Mouse (Mus musculus) kidney, adult 2 months (tissue): ENCODE results near the gene Gad1. TPM values are rescaled to one million over a fixed set of nuclear protein-coding genes. Genes with fewer than 3 reads are reported as not detected.

Experiments
- DNase-seq: peaks from one replicate; pipeline ENCODE4 v3.0.0; 2021
- H3K27ac ChIP-seq: fragments of 200-500 bp; 2 replicates; pipeline ENCODE4 v1.5.1; 2012; ENCODE audit warnings: low read depth, low read length, control low read depth, inconsistent platforms; ENCODE audit not compliant: insufficient read depth
- H3K27me3 ChIP-seq: fragments of 200-500 bp; replicated peaks from 2 replicates; pipeline ENCODE4 v1.6.1; 2012; ENCODE audit warnings: mild to moderate bottlenecking, moderate library complexity, low read length, inconsistent platforms; ENCODE audit not compliant: control insufficient read depth, insufficient read depth
- H3K36me3 ChIP-seq: fragments of 200-500 bp; 2 replicates; pipeline ENCODE4 v1.6.1; 2012; ENCODE audit warnings: mild to moderate bottlenecking, moderate library complexity, low read length, inconsistent platforms; ENCODE audit not compliant: control insufficient read depth, insufficient read depth
- H3K4me1 ChIP-seq: fragments of 200-500 bp; 2 replicates; pipeline ENCODE4 v1.6.1; 2011; ENCODE audit warnings: low read length; ENCODE audit not compliant: control insufficient read depth, insufficient read depth
- H3K4me3 ChIP-seq: fragments of 200-500 bp; 2 replicates; pipeline ENCODE4 v1.5.1; 2011; ENCODE audit warnings: mild to moderate bottlenecking, low read depth, low read length, control low read depth; ENCODE audit not compliant: insufficient read depth
- CTCF ChIP-seq: fragments of 200-500 bp; conservative IDR thresholded peaks from 2 replicates; pipeline ENCODE4 v1.5.1; 2011; ENCODE audit warnings: low read depth, mild to moderate bottlenecking, control low read depth, low read length, moderate library complexity, mixed read lengths; ENCODE audit not compliant: insufficient read depth, insufficient read length
- POLR2A ChIP-seq: fragments of 200-500 bp; IDR thresholded peaks from one replicate; pipeline ENCODE4 v1.6.1; 2011; ENCODE audit warnings: low read depth, low read length, control low read depth
- WGBS: fragments of 180-500 bp; shearing (Covaris S2); methylation state at CpG from one replicate; pipeline ENCODE4 v1.1.7; 2018; 5-methylcytosine and 5-hydroxymethylcytosine counted together
- polyA plus RNA-seq: library from polyadenylated mRNA; depleted of rRNA; stranded (reverse); fragments of >200 nt; gene quantifications from 2 replicates; pipeline ENCODE4 v1.2.3, GENCODE M21; 2012

The Gad1 gene
- polyA plus RNA-seq, 1 experiment: 0.31 TPM

GRCm38 (mm10) chr2:70564646-70565315 lies 11.9 kb downstream of the Gad1 start:
- 22% methylated on average over 15 of the region's 15 CpGs for WGBS

GRCm38 (mm10) chr2:70565651-70566602 lies 13.1 kb downstream of the Gad1 start:
- Histone ChIP-seq H3K4me1 (no peaks in the 10 kb centered on the region), H3K27me3 (peaks cover 6% of the 10 kb centered on the region; the same call in 1 of the 2 replicates), H3K4me3 (no peak overlapping the region), H3K36me3 (no peaks in the 10 kb centered on the region), H3K27ac (no peak overlapping the region)
- WGBS: 10% methylated on average over 30 of the region's 30 CpGs
- TF ChIP-seq POLR2A: no peak
- no peak for TF ChIP-seq CTCF
- no peak for DNase-seq

More at GRCm38 (mm10) chr2:70564646-70565315, 11.9 kb downstream of the Gad1 start:
- Histone ChIP-seq H3K36me3 (no peaks in the 10 kb centered on the region), H3K27me3 (peaks cover 6% of the 10 kb centered on the region; the same call in 1 of the 2 replicates), H3K4me1 (no peaks in the 10 kb centered on the region), H3K27ac (no peak overlapping the region), H3K4me3 (no peak overlapping the region)
- DNase-seq: no peak
- TF ChIP-seq CTCF (no peak), POLR2A (no peak)

- DNase-seq: no peak
- H3K36me3 ChIP-seq: no peaks in the 10 kb centered on the region
- H3K4me1 ChIP-seq: no peaks in the 10 kb centered on the region
- no peak overlapping the region for H3K4me3 ChIP-seq
- H3K27me3 ChIP-seq: peaks cover 6% of the 10 kb centered on the region; the same call in 1 of the 2 replicates
- 11% methylated on average over 18 of the region's 18 CpGs for WGBS
- H3K27ac ChIP-seq: no peak overlapping the region
- no peak for TF ChIP-seq CTCF
- TF ChIP-seq POLR2A: no peak
Measured at GRCm38 (mm10) chr2:70566603-70566981, 13.7 kb downstream of the Gad1 start.

- TF ChIP-seq POLR2A (no peak), CTCF (0 out of 2 replicates have a peak, but pooled peaks have one; percentile 26)
- 16% methylated on average over 23 of the region's 23 CpGs for WGBS
- H3K36me3 ChIP-seq: no peaks in the 10 kb centered on the region
- H3K4me3 ChIP-seq: no peak overlapping the region
- H3K4me1 ChIP-seq: no peaks in the 10 kb centered on the region
- H3K27me3 ChIP-seq: 0 out of 2 replicates have a peak, but pooled peaks cover 3% of the 10 kb centered on the region
- H3K27ac ChIP-seq: no peak overlapping the region
- DNase-seq: peak; percentile 27
Measured at GRCm38 (mm10) chr2:70567071-70567681, 14.3 kb downstream of the Gad1 start.

- TF ChIP-seq POLR2A: no peak
- no peak for TF ChIP-seq CTCF
- no peaks in the 10 kb centered on the region for H3K4me1 ChIP-seq
- no peak overlapping the region for H3K4me3 ChIP-seq
- DNase-seq: no peak
- 0 out of 2 replicates have a peak, but pooled peaks cover 3% of the 10 kb centered on the region for H3K27me3 ChIP-seq
- H3K27ac ChIP-seq: no peak overlapping the region
- WGBS: 4% methylated on average over 12 of the region's 12 CpGs
- no peaks in the 10 kb centered on the region for H3K36me3 ChIP-seq
Measured at GRCm38 (mm10) chr2:70567682-70568077, 14.8 kb downstream of the Gad1 start.

- H3K27ac ChIP-seq: no peak overlapping the region
- H3K36me3 ChIP-seq: no peaks in the 10 kb centered on the region
- H3K27me3 ChIP-seq: 0 out of 2 replicates have a peak, but pooled peaks cover 3% of the 10 kb centered on the region
- no peak for DNase-seq
- TF ChIP-seq POLR2A: no peak
- TF ChIP-seq CTCF: no peak
- H3K4me3 ChIP-seq: peak overlapping the region; percentile 1; the same call in 1 of the 2 replicates
- H3K4me1 ChIP-seq: no peaks in the 10 kb centered on the region
- 2% methylated on average over 34 of the region's 34 CpGs for WGBS
Measured at GRCm38 (mm10) chr2:70568198-70568941, 15.5 kb downstream of the Gad1 start.
